Mouse (Mus musculus) heart, embryonic 14.5 days (tissue): ENCODE results near the gene Lrrc42. TPM values are rescaled to one million over a fixed set of nuclear protein-coding genes. Genes with fewer than 3 reads are reported as not detected.
A peak's percentile ranks its signal among the peaks of the same experiment; 100 is the strongest.

Experiments used
- ATAC-seq: fragments of 200-750 bp; cut with Nextera tagmentation; 2 replicates; pipeline ENCODE4 v1.8.0; 2017; ENCODE audit warnings: low read depth, moderate TSS enrichment; ENCODE audit not compliant: insufficient number of reproducible peaks, insufficient read depth, low FRiP score
- H3K27ac ChIP-seq, 2 experiments: fragments of 200-500 bp in 1 of 2; fragments of 300-500 bp in 1 of 2; sonication (generic) in 1 of 2; replicated peaks in 1 of 2; 2 replicates each; pipeline ENCODE4 v1.5.1; 2012 to 2014; ENCODE audit warnings: low read depth in 2 of 2, low read length in 2 of 2, control low read depth in 1 of 2, mild to moderate bottlenecking in 1 of 2, mixed read lengths in 1 of 2; ENCODE audit not compliant: control insufficient read depth in 1 of 2, insufficient read depth in 1 of 2
- H3K27me3 ChIP-seq: fragments of 300-500 bp; sonication (generic); 2 replicates; pipeline ENCODE4 v1.6.1; 2014; ENCODE audit warnings: mild to moderate bottlenecking, low read length, control low read depth; ENCODE audit not compliant: control insufficient read depth, insufficient read depth
- H3K36me3 ChIP-seq: fragments of 300-500 bp; sonication (generic); 2 replicates; pipeline ENCODE4 v1.6.1; 2014; ENCODE audit warnings: mild to moderate bottlenecking, control low read depth, low read length, mixed read lengths; ENCODE audit not compliant: control insufficient read depth, insufficient read depth
- H3K4me1 ChIP-seq, 2 experiments: fragments of 200-500 bp in 1 of 2; fragments of 300-500 bp in 1 of 2; sonication (generic) in 1 of 2; 2 replicates each; pipeline ENCODE4 v1.6.1; 2012 to 2014; ENCODE audit warnings: low read length in 2 of 2, control low read depth in 1 of 2, mixed read lengths in 1 of 2; ENCODE audit not compliant: control insufficient read depth in 2 of 2, insufficient read depth in 2 of 2
- H3K4me2 ChIP-seq: fragments of 300-500 bp; sonication (generic); 2 replicates; pipeline ENCODE4 v1.6.1; 2014; ENCODE audit warnings: mild to moderate bottlenecking, low read length
- H3K4me3 ChIP-seq, 2 experiments: fragments of 200-500 bp in 1 of 2; fragments of 300-500 bp in 1 of 2; sonication (generic) in 1 of 2; 2 replicates each; pipeline ENCODE4 v1.5.1; 2012 to 2014; ENCODE audit warnings: low read length in 2 of 2, mild to moderate bottlenecking in 2 of 2, control low read depth in 1 of 2, low read depth in 1 of 2, moderate library complexity in 1 of 2; ENCODE audit not compliant: control insufficient read depth in 1 of 2, insufficient read depth in 1 of 2
- H3K9ac ChIP-seq: fragments of 300-500 bp; sonication (generic); 2 replicates; pipeline ENCODE4 v1.6.1; 2014; ENCODE audit warnings: mild to moderate bottlenecking, low read length
- H3K9me3 ChIP-seq: fragments of 300-500 bp; sonication (generic); 2 replicates; pipeline ENCODE4 v1.6.1; 2016; ENCODE audit warnings: low read length, control low read depth; ENCODE audit not compliant: control insufficient read depth
- WGBS: fragments of 180-500 bp; shearing (Covaris S2); extraction: QIAGEN DNeasy Blood & Tissue Kit; methylation state at CpG from one replicate; pipeline ENCODE4 v1.1.7; 2014; 5-methylcytosine and 5-hydroxymethylcytosine counted together
- polyA plus RNA-seq: library from polyadenylated mRNA; unstranded; fragments of >200 nt; fragmentation: Nextera tagmentation; extraction: Ambion mirVana; gene quantifications from 2 replicates; pipeline ENCODE4 v1.2.1, GENCODE M21; 2014

The Lrrc42 gene
- polyA plus RNA-seq, 1 experiment from 2014 or later = 52.0 TPM

GRCm38 (mm10) chr4:107226313-107226712 lies 27.0 kb downstream of the Lrrc42 start:
- Histone ChIP-seq H3K4me3 (no peak overlapping the region), H3K4me2 (no peak overlapping the region), H3K4me1 (no peaks in the 10 kb centered on the region), H3K9me3 (no peaks in the 10 kb centered on the region), H3K36me3 (0 out of 2 replicates have a peak, but pooled peaks cover 3% of the 10 kb centered on the region), H3K9ac (no peak overlapping the region), H3K27ac (no peak overlapping the region), H3K27me3 (no peaks in the 10 kb centered on the region)
- ATAC-seq = no peak
- 83% methylated on average over 2 of the region's 2 CpGs for WGBS

DNA sequence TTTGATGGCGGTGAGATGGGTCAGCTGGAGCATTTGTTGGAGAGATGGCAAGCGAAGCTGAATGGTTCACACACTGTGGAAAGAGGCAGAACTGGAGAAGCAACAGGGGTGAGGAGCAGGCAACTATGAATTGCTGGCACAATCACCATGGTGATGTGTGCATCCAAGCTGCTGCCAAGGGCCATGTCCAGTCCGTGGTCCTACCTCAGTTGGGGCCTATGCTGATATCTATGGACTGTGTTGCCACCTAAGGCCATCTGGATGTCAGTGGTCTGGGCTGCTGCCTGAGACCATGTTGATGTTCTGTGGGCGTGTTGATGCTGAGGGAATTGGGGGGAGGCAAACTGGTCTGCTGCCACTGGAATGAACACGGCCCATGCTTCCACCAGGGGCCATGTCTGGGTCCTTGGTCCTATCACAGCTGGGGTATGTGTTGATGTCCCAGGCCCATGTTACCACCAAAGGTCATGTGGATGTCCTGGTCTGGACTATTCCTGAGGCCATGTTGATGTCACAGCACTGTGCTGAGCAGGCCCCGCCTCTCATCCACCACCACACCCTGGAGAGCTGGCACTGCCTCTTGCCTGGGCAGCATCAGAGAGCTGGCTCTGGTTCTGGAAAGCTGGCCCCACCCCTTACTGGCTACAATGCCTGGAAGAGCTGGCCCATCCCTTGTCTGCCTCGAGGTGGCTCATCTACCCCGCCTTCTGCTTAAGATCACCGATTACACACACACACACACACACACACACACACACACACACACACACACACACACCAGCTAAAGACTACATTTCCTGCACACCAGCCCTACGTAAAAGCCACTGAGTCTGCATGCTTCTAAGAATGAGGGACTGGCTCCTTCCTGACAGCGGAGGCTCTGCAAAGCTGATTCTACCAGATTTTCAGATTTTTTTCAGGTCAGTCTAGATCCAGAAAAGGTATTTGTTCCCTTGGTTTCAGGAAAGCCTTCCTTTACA lies 29.8 kb downstream of the Lrrc42 start:
- H3K36me3 ChIP-seq = no peaks in the 10 kb centered on the region
- H3K4me1 ChIP-seq = no peaks in the 10 kb centered on the region
- H3K27me3 ChIP-seq = no peaks in the 10 kb centered on the region; the same call in 1 of the 2 replicates
- no peaks in the 10 kb centered on the region for H3K9me3 ChIP-seq
- no peak overlapping the region for H3K4me3 ChIP-seq
- no peak overlapping the region for H3K27ac ChIP-seq
- H3K9ac ChIP-seq = no peak overlapping the region
- peak; percentile 75 for ATAC-seq
- no peak overlapping the region for H3K4me2 ChIP-seq
- 83% methylated on average over 11 of the region's 11 CpGs for WGBS

DNA sequence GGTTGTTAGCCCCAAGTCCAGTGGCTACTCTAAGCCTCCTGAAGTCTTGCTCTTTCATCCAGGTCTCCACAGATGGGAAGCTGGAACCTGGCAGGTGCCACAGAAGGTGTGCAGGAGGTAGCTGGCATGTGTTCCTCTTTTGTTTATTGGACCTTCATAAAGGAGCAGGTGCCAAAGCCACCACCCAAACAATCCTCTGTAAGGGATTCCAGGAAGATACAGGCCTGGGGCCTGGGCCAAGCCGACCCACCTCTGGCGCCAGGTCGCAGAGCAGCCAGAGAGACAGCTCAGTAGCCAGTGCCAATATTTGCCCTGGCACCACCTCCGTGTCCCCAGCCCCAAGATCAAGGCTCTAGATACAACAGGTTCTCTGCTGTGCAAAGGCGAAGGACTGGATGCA lies 31.8 kb downstream of the Lrrc42 start:
- 87% methylated on average over 5 of the region's 5 CpGs for WGBS
- no peak overlapping the region for H3K27ac ChIP-seq

GRCm38 (mm10) chr4:107217574-107217973 lies 35.8 kb downstream of the Lrrc42 start:
- Histone ChIP-seq H3K4me1 (no peaks in the 10 kb centered on the region), H3K4me3 (no peak overlapping the region), H3K4me2 (no peak overlapping the region), H3K27ac (no peak overlapping the region), H3K9me3 (no peaks in the 10 kb centered on the region), H3K27me3 (peaks cover 36% of the 10 kb centered on the region), H3K36me3 (no peaks in the 10 kb centered on the region), H3K9ac (no peak overlapping the region)
- 55% methylated on average over 9 of the region's 9 CpGs for WGBS
- no peak for ATAC-seq

More for the DNA sequence above, 31.8 kb downstream of the Lrrc42 start:
- H3K36me3 ChIP-seq = no peaks in the 10 kb centered on the region
- no peak for ATAC-seq
- H3K9ac ChIP-seq = no peak overlapping the region
- no peaks in the 10 kb centered on the region for H3K4me1 ChIP-seq
- H3K4me3 ChIP-seq = no peak overlapping the region
- H3K9me3 ChIP-seq = no peaks in the 10 kb centered on the region
- no peak overlapping the region for H3K4me2 ChIP-seq
- H3K27me3 ChIP-seq = peaks cover 5% of the 10 kb centered on the region

DNA sequence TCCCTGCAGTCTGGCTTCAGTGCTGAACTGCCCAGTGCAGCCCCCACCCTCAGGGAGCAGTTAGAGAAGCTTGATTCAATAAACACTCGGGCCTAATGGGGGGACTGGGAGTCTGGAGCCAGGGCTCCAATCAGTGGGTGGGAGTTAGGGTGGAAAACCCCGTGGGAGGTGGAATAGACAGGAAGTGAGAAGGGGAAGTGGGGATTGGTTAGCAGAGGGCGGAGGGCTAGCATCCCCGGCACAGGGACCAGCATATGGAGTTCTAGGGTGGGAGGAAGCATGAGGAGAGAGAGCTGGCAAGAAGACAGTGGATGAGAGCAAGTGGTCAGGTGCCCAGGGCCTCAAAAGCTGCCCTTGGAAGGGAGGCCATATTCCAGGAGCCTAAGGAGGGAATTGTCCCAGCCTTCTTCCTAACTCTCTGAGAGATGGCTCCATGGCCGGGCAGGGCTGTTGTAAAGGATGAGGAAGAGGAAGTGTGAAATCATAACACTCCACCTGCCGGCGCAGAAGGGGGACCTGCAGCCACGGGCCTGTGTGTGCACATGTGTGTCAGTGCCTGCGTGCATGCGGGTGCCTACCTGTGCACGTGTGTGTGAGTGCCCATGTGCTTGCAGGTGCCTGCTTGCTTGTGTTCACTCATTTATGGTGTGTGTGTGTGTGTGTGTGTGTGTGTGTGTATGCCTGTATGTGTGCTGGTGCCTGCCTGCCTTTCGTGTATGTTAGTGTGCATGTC lies 39.9 kb downstream of the Lrrc42 start:
- Histone ChIP-seq H3K9ac (no peak overlapping the region), H3K4me1 (peaks cover 0 to 4% of the 10 kb centered on the region in 2 experiments; a peak in 2 of 4 replicates), H3K36me3 (0 out of 2 replicates have a peak, but pooled peaks cover 6% of the 10 kb centered on the region), H3K4me2 (no peak overlapping the region), H3K27me3 (peaks cover 49% of the 10 kb centered on the region), H3K4me3 (no peak overlapping the region), H3K9me3 (no peaks in the 10 kb centered on the region), H3K27ac (no peak overlapping the region)
- no peak for ATAC-seq
- 67% methylated on average over 12 of the region's 12 CpGs for WGBS

DNA sequence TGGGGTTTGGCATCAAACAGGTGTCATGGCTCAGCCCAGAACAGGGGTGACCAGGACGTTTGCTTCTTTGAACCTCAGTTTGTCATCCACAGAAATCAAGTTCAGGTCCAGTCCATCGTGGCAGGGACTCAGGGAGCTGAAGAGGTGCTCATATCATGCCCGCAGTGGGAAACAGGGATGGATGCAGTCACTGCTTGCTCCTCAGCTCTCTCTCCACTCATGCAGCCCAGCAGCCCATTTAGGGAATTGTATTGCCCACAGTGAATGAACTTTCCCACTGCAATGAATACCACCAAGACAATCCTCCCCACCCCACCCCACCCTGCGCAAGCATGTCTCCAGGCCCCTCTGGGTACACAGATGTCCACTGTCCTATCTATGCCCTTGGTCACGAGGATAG lies 41.4 kb downstream of the Lrrc42 start:
- no peak overlapping the region for H3K4me2 ChIP-seq
- 73% methylated on average over 5 of the region's 5 CpGs for WGBS
- no peak overlapping the region for H3K9ac ChIP-seq
- peaks cover 0 to 4% of the 10 kb centered on the region in 2 experiments; a peak in 2 of 4 replicates for H3K4me1 ChIP-seq
- ATAC-seq = no peak
- H3K27ac ChIP-seq = no peak overlapping the region
- no peak overlapping the region for H3K4me3 ChIP-seq
- peaks cover 8% of the 10 kb centered on the region; the same call in 1 of the 2 replicates for H3K36me3 ChIP-seq
- peaks cover 45% of the 10 kb centered on the region for H3K27me3 ChIP-seq
- H3K9me3 ChIP-seq = no peaks in the 10 kb centered on the region

- Histone ChIP-seq H3K36me3 (peaks cover 13% of the 10 kb centered on the region), H3K9me3 (no peaks in the 10 kb centered on the region), H3K4me2 (no peak overlapping the region), H3K27ac (no peak overlapping the region), H3K4me3 (no peak overlapping the region), H3K4me1 (peaks cover 0 to 4% of the 10 kb centered on the region in 2 experiments; a peak in 2 of 4 replicates), H3K27me3 (peaks cover 45% of the 10 kb centered on the region), H3K9ac (no peak overlapping the region)
- ATAC-seq = 0 out of 2 replicates have a peak, but pooled peaks have one; percentile 17
- WGBS = 48% methylated on average over 4 of the region's 4 CpGs
Measured at GRCm38 (mm10) chr4:107211465-107211864, 41.9 kb downstream of the Lrrc42 start.
